17 mouse cellular contexts compared by ENCODE assay signal in the genomic region with DNA sequence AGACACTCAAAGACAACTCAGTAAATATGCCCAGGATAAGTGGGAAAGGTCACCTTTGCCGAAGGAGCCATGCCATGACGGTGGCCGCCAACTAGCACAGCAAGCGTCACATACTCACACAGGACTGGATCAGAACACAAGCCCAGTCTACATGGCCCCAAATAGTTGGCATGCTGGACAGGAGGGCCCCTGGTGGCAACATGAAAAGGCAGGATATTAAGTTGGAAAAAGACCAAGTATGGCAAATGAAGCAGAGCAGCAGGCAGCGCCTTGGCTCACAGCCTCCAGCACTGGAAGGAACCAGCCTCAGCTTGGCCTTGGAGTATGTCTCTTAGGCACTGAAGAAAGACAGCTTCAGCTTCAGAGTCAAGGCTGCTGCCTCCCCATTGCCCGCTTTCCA. TPM values are rescaled to one million over a fixed set of nuclear protein-coding genes. Genes with fewer than 3 reads are reported as not detected.
A peak's percentile ranks its signal among the peaks of the same experiment; 100 is the strongest.
DNase-seq lines count a peak whose midpoint lies in the region; ATAC-seq and TF ChIP-seq lines count a peak whose summit lies in the region.
"Had no signal": no experiment of that assay in that cellular context is flagged by ENCODE, and none has a peak within 500 bp of the region (broad histone marks: within the 10 kb centered on the region; RNA-seq: fewer than 3 reads in every experiment).

No protein-coding gene starts in this region.

- H3K4me2 ChIP-seq in forebrain, embryonic 13.5 days = no peak overlapping the region
- no peak overlapping the region for H3K4me2 ChIP-seq in forebrain, embryonic 11.5 days (ENCODE audit: low read depth, low read length, severe bottlenecking)
- H3K4me2 ChIP-seq in hindbrain, postnatal 0 days (ENCODE audit: low read depth, low read length) = no peak overlapping the region
- H3K4me2 ChIP-seq: heart, embryonic 12.5 days; liver, embryonic 11.5 days; midbrain, embryonic 12.5 days; stomach, embryonic 15.5 days had no signal

- peaks cover 8% of the 10 kb centered on the region; the same call in 1 of the 2 replicates for H3K4me1 ChIP-seq in forebrain, embryonic 13.5 days
- no peaks in the 10 kb centered on the region for H3K4me1 ChIP-seq in forebrain, embryonic 11.5 days (replicated peaks; ENCODE audit: control insufficient read depth, insufficient read depth, low read length)
- H3K4me1 ChIP-seq in hindbrain, postnatal 0 days (ENCODE audit: insufficient read depth, low read length) = peaks cover 13% of the 10 kb centered on the region
- H3K4me1 ChIP-seq: stomach, embryonic 15.5 days had no signal

- no peaks in the 10 kb centered on the region for H3K9me3 ChIP-seq in forebrain, embryonic 13.5 days (replicated peaks)
- H3K9me3 ChIP-seq in forebrain, embryonic 11.5 days (ENCODE audit: control insufficient read depth, low read length) = no peaks in the 10 kb centered on the region
- H3K9me3 ChIP-seq in hindbrain, postnatal 0 days (ENCODE audit: low read length) = no peaks in the 10 kb centered on the region
- H3K9me3 ChIP-seq: heart, embryonic 12.5 days; midbrain, embryonic 12.5 days; stomach, embryonic 15.5 days had no signal

- no peak overlapping the region for H3K9ac ChIP-seq in forebrain, embryonic 13.5 days
- no peak overlapping the region for H3K9ac ChIP-seq in forebrain, embryonic 11.5 days (ENCODE audit: low read length)
- no peak overlapping the region for H3K9ac ChIP-seq in hindbrain, postnatal 0 days (replicated peaks; ENCODE audit: low read length)
- H3K9ac ChIP-seq: heart, embryonic 12.5 days; midbrain, embryonic 12.5 days; stomach, embryonic 15.5 days had no signal

- ATAC-seq in forebrain, embryonic 13.5 days = no peak
- ATAC-seq in forebrain, embryonic 11.5 days (replicated peaks; ENCODE audit: low FRiP score) = no peak
- peak; percentile 38; the same call in 1 of the 2 replicates for ATAC-seq in hindbrain, postnatal 0 days
- ATAC-seq: inflammation-experienced regulatory T-cells, adult 6 months had no signal

- H3K36me3 ChIP-seq in forebrain, embryonic 13.5 days (ENCODE audit: poor library complexity, severe bottlenecking) = no peaks in the 10 kb centered on the region
- no peaks in the 10 kb centered on the region for H3K36me3 ChIP-seq in forebrain, embryonic 11.5 days (ENCODE audit: control insufficient read depth, insufficient read depth, low read length)
- H3K36me3 ChIP-seq in hindbrain, postnatal 0 days (ENCODE audit: insufficient read depth, low read length) = no peaks in the 10 kb centered on the region
- H3K36me3 ChIP-seq: heart, embryonic 12.5 days; midbrain, embryonic 12.5 days; stomach, embryonic 15.5 days had no signal

- no peak for TF ChIP-seq CTCF in left cerebral cortex, adult 2 months (IDR thresholded peaks at IDR 0.05)
- peak; percentile 26; the same call in 1 of the 2 replicates for TF ChIP-seq CTCF in hindbrain, postnatal 0 days (IDR thresholded peaks at IDR 0.05; ENCODE audit: low read depth)

- 85% methylated on average over 6 of the region's 6 CpGs for WGBS in forebrain, embryonic 13.5 days
- 85% methylated on average over 6 of the region's 6 CpGs for WGBS in forebrain, embryonic 11.5 days
- WGBS in hindbrain, postnatal 0 days = 45% methylated on average over 6 of the region's 6 CpGs

- no peak overlapping the region for H3K4me3 ChIP-seq in forebrain, embryonic 13.5 days
- no peak overlapping the region for H3K4me3 ChIP-seq in forebrain, embryonic 11.5 days (ENCODE audit: low read depth, low read length)
- H3K4me3 ChIP-seq in left cerebral cortex, adult 2 months = no peak overlapping the region
- H3K4me3 ChIP-seq in hindbrain, postnatal 0 days (ENCODE audit: low read length) = no peak overlapping the region
- H3K4me3 ChIP-seq: erythroblast, embryonic 14.5 days; heart, embryonic 12.5 days; midbrain, embryonic 12.5 days; stomach, embryonic 15.5 days had no signal

- intact Hi-C loops in left cerebral cortex, postnatal 4 days (cut with DNase I) = no loop called here
- intact Hi-C loops in left cerebral cortex, adult 2 months (cut with DNase I) = no loop called here

- DNase-seq in forebrain, embryonic 11.5 days (ENCODE audit: low spot score) = no peak
- peak; percentile 67 for DNase-seq in left cerebral cortex, postnatal 4 days
- DNase-seq in left cerebral cortex, adult 2 months (ENCODE audit: extremely low spot score in 1 of 2, low spot score in 2 of 2) = no peak
- DNase-seq in cerebellum, adult 11-12 months = peak; percentile 68
- DNase-seq in hindbrain, postnatal 0 days (ENCODE audit: low spot score) = peak; percentile 66
- DNase-seq in retina, embryonic 14.5 days (ENCODE audit: low spot score) = no peak
- DNase-seq in gastrocnemius, adult 18-20 months (ENCODE audit: low spot score) = no peak
- DNase-seq: gastrocnemius, postnatal 10 days; right cerebral cortex, postnatal 14 days; thymus, postnatal 4 days had no signal

- peak overlapping the region; percentile 51 for H3K27ac ChIP-seq in forebrain, embryonic 13.5 days
- no peak overlapping the region for H3K27ac ChIP-seq in forebrain, embryonic 11.5 days (ENCODE audit: low read depth, low read length)
- H3K27ac ChIP-seq in left cerebral cortex, adult 2 months = no peak overlapping the region
- H3K27ac ChIP-seq in hindbrain, postnatal 0 days = peak overlapping the region; percentile 36; the same call in 1 of the 2 replicates
- H3K27ac ChIP-seq: stomach, embryonic 15.5 days had no signal

- no peaks in the 10 kb centered on the region for H3K27me3 ChIP-seq in forebrain, embryonic 13.5 days
- H3K27me3 ChIP-seq in forebrain, embryonic 11.5 days (ENCODE audit: control insufficient read depth, insufficient read depth, low read length) = no peaks in the 10 kb centered on the region
- H3K27me3 ChIP-seq in hindbrain, postnatal 0 days (ENCODE audit: insufficient read depth, low read length) = no peaks in the 10 kb centered on the region
- H3K27me3 ChIP-seq: heart, embryonic 12.5 days; midbrain, embryonic 12.5 days; stomach, embryonic 15.5 days had no signal

RNA-seq across cellular contexts. Expression of a gene that starts 30.5 kb away (rescaled TPM):
- 63.5 and 63.6 TPM in 2 replicates for polyA plus RNA-seq in forebrain, embryonic 13.5 days (2015; fragmentation: Nextera tagmentation; extraction: Ambion mirVana)
- polyA plus RNA-seq in forebrain, embryonic 11.5 days (2014; fragmentation: Nextera tagmentation; extraction: Ambion mirVana) = 70.5 and 73.0 TPM in 2 replicates
- total RNA-seq in left cerebral cortex, postnatal 4 days (2021) = 10 to 100 TPM; 23.2 to 24.6 TPM
- total RNA-seq in left cerebral cortex, adult 2 months (2021) = 10 to 100 TPM; 30.2 to 37.1 TPM
- total RNA-seq in hindbrain, postnatal 0 days (2014; rRNA removed) = 23.3 and 26.7 TPM in 2 replicates
- 71.2 and 71.4 TPM in 2 replicates for polyA plus RNA-seq in hindbrain, postnatal 0 days (2015; fragmentation: Nextera tagmentation; extraction: Ambion mirVana)
- total RNA-seq in gastrocnemius, adult 18-20 months (2021) = 10 to 100 TPM; 28.2 to 31.5 TPM

RNA-seq across cellular contexts. Expression of a gene that starts 30.9 kb away (rescaled TPM):
- polyA plus RNA-seq in forebrain, embryonic 13.5 days (2015; fragmentation: Nextera tagmentation; extraction: Ambion mirVana) = 79.2 and 81.2 TPM in 2 replicates
- 81.4 and 85.2 TPM in 2 replicates for polyA plus RNA-seq in forebrain, embryonic 11.5 days (2014; fragmentation: Nextera tagmentation; extraction: Ambion mirVana)
- total RNA-seq in left cerebral cortex, postnatal 4 days (2021) = 10 to 100 TPM; 37.5 to 40.2 TPM
- total RNA-seq in left cerebral cortex, adult 2 months (2021) = 10 to 100 TPM; 34.6 to 42.3 TPM
- 48.8 and 56.8 TPM in 2 replicates for total RNA-seq in hindbrain, postnatal 0 days (2014; rRNA removed)
- polyA plus RNA-seq in hindbrain, postnatal 0 days (2015; fragmentation: Nextera tagmentation; extraction: Ambion mirVana) = 60.6 and 63.4 TPM in 2 replicates
- 10 to 100 TPM; 29.8 to 30.5 TPM for total RNA-seq in gastrocnemius, adult 18-20 months (2021)

RNA-seq across cellular contexts. Expression of a gene that starts 33.3 kb away (rescaled TPM):
- polyA plus RNA-seq in forebrain, embryonic 13.5 days (2015; fragmentation: Nextera tagmentation; extraction: Ambion mirVana) = 19.0 and 21.0 TPM in 2 replicates
- 24.3 and 24.8 TPM in 2 replicates for polyA plus RNA-seq in forebrain, embryonic 11.5 days (2014; fragmentation: Nextera tagmentation; extraction: Ambion mirVana)
- 1 to 10 TPM; 8.2 to 8.4 TPM for total RNA-seq in left cerebral cortex, postnatal 4 days (2021)
- 1 to 10 TPM; 6.1 TPM for total RNA-seq in left cerebral cortex, adult 2 months (2021)
- 10.4 and 13.6 TPM in 2 replicates for total RNA-seq in hindbrain, postnatal 0 days (2014; rRNA removed)
- 6.4 and 6.9 TPM in 2 replicates for polyA plus RNA-seq in hindbrain, postnatal 0 days (2015; fragmentation: Nextera tagmentation; extraction: Ambion mirVana)
- total RNA-seq in gastrocnemius, adult 18-20 months (2021) = 10 to 100 TPM; 21.9 to 22.3 TPM

Comparison
In these comparisons a context has a peak if more than half of its experiments do, and no peak if none do; other contexts are left out.
1. H3K27ac ChIP-seq: peak in forebrain, embryonic 13.5 days (single experiment) and hindbrain, postnatal 0 days (single experiment); none in forebrain, embryonic 11.5 days (single experiment) and left cerebral cortex, adult 2 months (single experiment).
2. DNase-seq: peak in left cerebral cortex, postnatal 4 days (single experiment), cerebellum, adult 11-12 months (single experiment) and hindbrain, postnatal 0 days (single experiment); none in forebrain, embryonic 11.5 days (single experiment), left cerebral cortex, adult 2 months (0 of 2), retina, embryonic 14.5 days (single experiment) and gastrocnemius, adult 18-20 months (single experiment).